Mouse (Mus musculus) intestine, postnatal 0 days (tissue): ENCODE data around the gene Gba. TPM values are rescaled to one million over a fixed set of nuclear protein-coding genes. Genes with fewer than 3 reads are reported as not detected.

Source experiments
- ATAC-seq: fragments of 200-750 bp; cut with Nextera tagmentation; 2 replicates; pipeline ENCODE4 v1.8.0; 2017; ENCODE audit warnings: mild to moderate bottlenecking, moderate TSS enrichment, moderate library complexity
- H3K27ac ChIP-seq: fragments of 300-500 bp; sonication (generic); 2 replicates; pipeline ENCODE4 v1.5.1; 2014; ENCODE audit warnings: mild to moderate bottlenecking, low read depth, low read length, moderate library complexity
- H3K27me3 ChIP-seq: fragments of 300-500 bp; sonication (generic); replicated peaks from 2 replicates; pipeline ENCODE4 v1.6.1; 2014; ENCODE audit warnings: low read length, mixed read lengths; ENCODE audit not compliant: control insufficient read depth, insufficient read depth
- H3K36me3 ChIP-seq: fragments of 300-500 bp; sonication (generic); 2 replicates; pipeline ENCODE4 v1.6.1; 2014; ENCODE audit warnings: mild to moderate bottlenecking, moderate library complexity; ENCODE audit not compliant: control insufficient read depth, insufficient read depth
- H3K4me1 ChIP-seq: fragments of 300-500 bp; sonication (generic); replicated peaks from 2 replicates; pipeline ENCODE4 v1.6.1; 2014; ENCODE audit warnings: antibody characterized with exemption, low read length, mixed read lengths; ENCODE audit not compliant: control insufficient read depth, insufficient read depth
- H3K4me2 ChIP-seq: fragments of 300-500 bp; sonication (generic); replicated peaks from 2 replicates; pipeline ENCODE4 v1.6.1; 2014; ENCODE audit warnings: low read depth, mild to moderate bottlenecking, moderate library complexity
- H3K4me3 ChIP-seq: fragments of 300-500 bp; sonication (generic); 2 replicates; pipeline ENCODE4 v1.5.1; 2014; ENCODE audit warnings: low read depth, low read length
- H3K9ac ChIP-seq: fragments of 300-500 bp; sonication (generic); 2 replicates; pipeline ENCODE4 v1.6.1; 2014; ENCODE audit warnings: mild to moderate bottlenecking, low read depth, low read length
- H3K9me3 ChIP-seq: fragments of 300-500 bp; sonication (generic); 2 replicates; pipeline ENCODE4 v1.6.1; 2016; ENCODE audit warnings: mixed run types; ENCODE audit not compliant: control insufficient read depth
- CTCF ChIP-seq: sonication (generic); IDR thresholded peaks from 2 replicates; pipeline ENCODE4 v1.5.1; 2016; ENCODE audit warnings: low read depth, mild to moderate bottlenecking, control low read depth, antibody characterized with exemption, moderate library complexity
- WGBS: fragments of 180-500 bp; shearing (Covaris S2); extraction: QIAGEN DNeasy Blood & Tissue Kit; methylation state at CpG from one replicate; pipeline ENCODE4 v1.1.7; 2014; 5-methylcytosine and 5-hydroxymethylcytosine counted together
- polyA plus RNA-seq: library from polyadenylated mRNA; unstranded; fragments of >200 nt; fragmentation: Nextera tagmentation; extraction: Ambion mirVana; gene quantifications from 2 replicates; pipeline ENCODE4 v1.2.1, GENCODE M21; 2015

Gene Gba
- polyA plus RNA-seq, 1 experiment from 2014 or later = 140 TPM

DNA sequence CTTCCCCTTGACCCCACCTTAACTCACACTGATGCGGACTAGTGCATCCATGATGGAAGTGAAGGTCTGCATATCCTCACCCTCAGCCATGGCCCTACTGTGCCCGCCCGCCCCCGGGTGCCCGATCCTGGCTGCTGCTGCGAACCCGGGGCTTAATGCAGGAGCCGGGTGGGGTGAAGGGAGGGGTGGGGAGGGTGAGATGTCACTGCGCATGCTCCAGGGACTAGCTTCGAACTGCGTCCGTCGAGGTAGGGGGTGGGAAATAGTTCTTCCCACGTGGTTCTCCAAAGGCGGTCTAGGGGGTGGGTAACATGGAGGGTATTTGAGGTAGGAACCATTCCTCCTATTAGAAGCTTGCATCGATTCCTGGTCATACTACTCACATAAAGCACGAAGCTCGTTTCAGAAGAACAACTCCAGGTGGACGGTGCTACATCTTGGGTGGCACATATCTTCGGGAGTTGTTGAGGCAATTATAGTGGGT is 43.0 kb downstream of the Gba start, which contains the start of gene Krtcap2:
Krtcap2 (plus strand) TSS at position 279 of the 484 bp plus-strand sequence.
- Histone ChIP-seq H3K27me3 (0 out of 2 replicates have a peak, but pooled peaks cover 4% of the 10 kb centered on the region), H3K4me2 (peak within 1 kb of the TSS; percentile 88), H3K27ac (peak within 1 kb of the TSS; percentile 61), H3K9ac (peak within 1 kb of the TSS; percentile 58), H3K36me3 (peaks cover 6% of the 10 kb centered on the region; the same call in 1 of the 2 replicates), H3K4me1 (peaks cover 7% of the 10 kb centered on the region; the same call in 1 of the 2 replicates), H3K4me3 (peak within 1 kb of the TSS; percentile 65), H3K9me3 (no peaks in the 10 kb centered on the region)
- WGBS = 4% methylated on average over 20 of the region's 20 CpGs
- no peak for TF ChIP-seq CTCF
- 0 out of 2 replicates have a peak, but pooled peaks have one; percentile 5 for ATAC-seq

DNA sequence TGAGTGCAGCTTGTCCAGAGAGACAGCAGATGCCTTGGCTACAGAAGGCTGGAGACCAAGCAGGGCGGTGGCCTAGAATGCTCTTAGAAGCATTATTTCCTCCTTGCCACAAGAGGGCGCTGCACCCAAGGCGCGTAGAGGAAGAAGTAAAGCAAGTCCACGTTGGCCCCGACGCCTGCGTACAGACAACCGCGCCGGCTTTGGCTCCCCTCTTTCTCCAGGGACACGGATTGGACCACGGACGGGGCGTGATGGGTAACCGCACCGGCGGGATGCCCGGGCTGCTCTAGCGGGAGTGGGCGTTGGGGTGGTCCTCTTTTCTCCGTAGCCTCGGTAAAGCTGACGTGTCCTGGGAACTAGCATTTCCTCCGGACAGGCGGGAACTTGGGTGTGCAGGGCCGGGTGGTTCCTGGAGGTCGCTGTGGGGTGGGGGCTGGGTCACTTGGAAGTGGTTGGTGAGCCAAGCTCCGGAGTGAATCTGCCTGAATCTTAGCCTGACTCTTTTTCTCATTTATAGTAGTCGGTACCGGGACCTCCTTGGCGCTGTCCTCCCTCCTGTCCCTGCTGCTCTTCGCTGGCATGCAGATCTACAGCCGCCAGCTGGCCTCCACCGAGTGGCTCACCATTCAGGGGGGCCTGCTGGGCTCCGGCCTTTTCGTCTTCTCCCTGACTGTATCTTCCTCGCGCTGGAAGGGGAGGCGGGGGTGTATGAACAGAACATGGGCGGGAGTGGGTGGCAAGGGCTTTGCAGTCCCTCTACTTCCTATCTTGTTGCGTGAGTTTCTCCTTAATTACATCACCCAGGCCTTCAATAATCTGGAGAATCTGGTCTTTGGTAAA is 43.8 kb downstream of the Gba start, which contains the start of gene Trim46:
Trim46 (minus strand) TSS at position 49 of the 840 bp plus-strand sequence.
- under 1% methylated on average over 40 of the region's 42 CpGs for WGBS
- peak; percentile 41 for ATAC-seq
- H3K4me3 ChIP-seq = peak within 1 kb of the TSS; percentile 65
- peaks cover 6% of the 10 kb centered on the region; the same call in 1 of the 2 replicates for H3K36me3 ChIP-seq
- H3K4me1 ChIP-seq = peaks cover 7% of the 10 kb centered on the region; the same call in 1 of the 2 replicates
- peak; percentile 99 for TF ChIP-seq CTCF
- peak within 1 kb of the TSS; percentile 88 for H3K4me2 ChIP-seq
- H3K9ac ChIP-seq = peak within 1 kb of the TSS; percentile 58
- no peaks in the 10 kb centered on the region for H3K9me3 ChIP-seq
- 0 out of 2 replicates have a peak, but pooled peaks cover 4% of the 10 kb centered on the region for H3K27me3 ChIP-seq
- H3K27ac ChIP-seq = peak within 1 kb of the TSS; percentile 61

DNA sequence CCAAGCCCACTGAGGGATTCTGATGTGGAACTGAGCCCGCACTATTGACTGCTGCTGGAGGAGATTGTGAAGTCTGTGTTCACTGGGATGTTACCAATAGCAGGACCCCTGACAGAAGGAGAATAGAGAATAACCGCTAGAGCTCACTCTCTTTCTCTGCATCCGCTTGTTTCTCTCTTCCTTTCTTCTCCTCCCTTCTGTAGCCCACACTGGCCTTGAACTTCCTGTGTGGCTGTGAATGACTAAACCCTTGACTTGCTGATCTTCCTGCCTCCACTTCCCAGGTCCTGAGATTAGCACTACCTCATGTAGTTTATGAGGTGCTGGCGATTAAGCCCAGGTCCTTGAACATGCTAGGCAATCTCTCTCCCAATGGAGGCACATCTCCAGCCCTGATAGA is 44.7 kb downstream of the Gba start:
- H3K4me1 ChIP-seq = peaks cover 13% of the 10 kb centered on the region; the same call in 1 of the 2 replicates
- peak overlapping the region; percentile 88; the same call in 1 of the 2 replicates for H3K4me2 ChIP-seq
- no peak overlapping the region for H3K4me3 ChIP-seq
- WGBS = 82% methylated on average over 4 of the region's 4 CpGs
- no peak for TF ChIP-seq CTCF
- no peak overlapping the region for H3K27ac ChIP-seq
- no peak overlapping the region for H3K9ac ChIP-seq
- no peak for ATAC-seq
- H3K9me3 ChIP-seq = no peaks in the 10 kb centered on the region
- H3K27me3 ChIP-seq = 0 out of 2 replicates have a peak, but pooled peaks cover 4% of the 10 kb centered on the region
- H3K36me3 ChIP-seq = peaks cover 6% of the 10 kb centered on the region; the same call in 1 of the 2 replicates

DNA sequence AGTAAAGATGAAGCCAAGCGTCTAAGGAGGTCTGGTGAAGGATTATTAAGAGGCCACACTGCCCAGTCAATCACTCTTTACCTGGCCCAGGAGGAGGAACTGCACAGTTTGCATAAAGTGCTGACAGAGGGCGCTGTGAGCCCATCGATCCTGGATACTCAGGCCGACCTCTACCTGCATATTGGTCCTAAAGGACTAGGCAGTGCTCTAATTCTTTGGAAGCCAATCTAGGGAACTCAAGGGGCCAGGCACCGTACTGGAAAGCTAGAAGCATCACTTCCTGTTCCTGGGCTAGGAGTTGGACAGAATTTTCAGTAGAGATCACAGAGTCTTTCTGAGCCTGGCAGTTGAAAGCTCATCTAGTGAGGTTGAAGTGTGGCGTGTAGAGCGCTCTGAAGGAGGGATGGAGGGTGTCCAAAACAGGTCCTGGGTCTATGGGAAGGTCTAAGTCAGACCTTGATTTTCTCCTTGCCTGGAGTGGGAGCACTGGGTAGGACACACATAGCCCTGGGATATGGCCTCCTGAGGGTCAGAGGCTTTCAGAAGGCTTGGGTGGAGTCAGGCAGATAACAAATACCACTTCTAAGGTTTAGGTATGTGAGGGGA is 47.8 kb downstream of the Gba start:
- Histone ChIP-seq H3K4me3 (no peak overlapping the region), H3K4me1 (0 out of 2 replicates have a peak, but pooled peaks cover 12% of the 10 kb centered on the region), H3K27ac (peak overlapping the region; percentile 22; the same call in 1 of the 2 replicates), H3K27me3 (no peaks in the 10 kb centered on the region), H3K4me2 (no peak overlapping the region), H3K36me3 (peaks cover 6% of the 10 kb centered on the region; the same call in 1 of the 2 replicates), H3K9ac (no peak overlapping the region), H3K9me3 (no peaks in the 10 kb centered on the region)
- ATAC-seq = 0 out of 2 replicates have a peak, but pooled peaks have one; percentile 17
- 19% methylated on average over 7 of the region's 7 CpGs for WGBS
- TF ChIP-seq CTCF = peak; percentile 89

DNA sequence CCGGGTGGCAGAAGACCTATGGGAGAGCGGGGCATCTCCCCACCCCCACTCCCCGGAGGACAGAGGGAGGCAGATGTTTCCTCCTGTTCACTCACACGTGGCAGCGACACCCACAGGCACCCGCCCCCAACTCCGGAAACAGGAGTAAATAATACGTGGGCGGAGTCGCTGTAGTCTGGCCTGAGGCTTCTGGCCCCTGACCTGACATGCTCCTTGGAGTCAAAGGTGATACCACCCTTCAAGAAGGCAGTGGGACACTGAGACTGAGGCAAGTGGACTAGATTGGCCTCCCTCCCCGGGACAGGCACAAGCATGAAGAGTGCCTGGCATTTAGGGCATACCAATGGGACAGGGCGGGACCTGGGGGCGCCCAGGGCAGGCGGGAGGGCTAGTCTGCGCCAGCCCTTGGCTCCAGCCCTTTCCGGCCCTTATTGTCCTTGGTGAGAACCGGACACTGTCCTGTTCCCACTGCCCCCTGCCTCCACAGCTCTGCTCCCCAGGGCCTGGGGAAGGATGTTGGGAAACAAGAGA is 48.7 kb downstream of the Gba start:
- Histone ChIP-seq H3K4me2 (peak overlapping the region; percentile 54), H3K9me3 (no peaks in the 10 kb centered on the region), H3K36me3 (peaks cover 6% of the 10 kb centered on the region; the same call in 1 of the 2 replicates), H3K27me3 (no peaks in the 10 kb centered on the region), H3K9ac (no peak overlapping the region), H3K4me1 (0 out of 2 replicates have a peak, but pooled peaks cover 12% of the 10 kb centered on the region), H3K27ac (peak overlapping the region; percentile 41; the same call in 1 of the 2 replicates), H3K4me3 (no peak overlapping the region)
- TF ChIP-seq CTCF = peak; percentile 16; the same call in 1 of the 2 replicates
- 12% methylated on average over 17 of the region's 17 CpGs for WGBS
- ATAC-seq = peak; percentile 22; the same call in 1 of the 2 replicates
